Mouse (Mus musculus) granulocyte monocyte progenitor cell, adult 5-6 weeks (primary cell): ENCODE measurements at regions not wholly inside any gene's neighbourhood (a gene's known extent, or its start where the extent isn't known, plus 50 kb on each side); places are given as distances from the start of the nearest gene placed in this dataset.

ENCODE experiments used
- ATAC-seq: replicated peaks from 2 replicates; pipeline ENCODE4 v1.8.0; 2016; ENCODE audit warnings: mild to moderate bottlenecking, moderate TSS enrichment, inconsistent platforms; ENCODE audit not compliant: poor library complexity, severe bottlenecking

- ATAC-seq = no peak
These were observed 582.6 kb upstream of the Map3k7 start for GRCm38 (mm10) chr4:31381069-31381969.

- no peak for ATAC-seq
These were observed 570.8 kb upstream of the Map3k7 start for GRCm38 (mm10) chr4:31392932-31393632.

- ATAC-seq = no peak
These were observed 568.4 kb upstream of the Map3k7 start for GRCm38 (mm10) chr4:31395538-31395937.

- no peak for ATAC-seq
These were observed 559.9 kb upstream of the Map3k7 start for GRCm38 (mm10) chr4:31403976-31404375.

GRCm38 (mm10) chr4:31404840-31405714 is 558.8 kb upstream of the Map3k7 start:
- no peak for ATAC-seq

- no peak for ATAC-seq
These were observed 553.7 kb upstream of the Map3k7 start for GRCm38 (mm10) chr4:31410157-31410556.

GRCm38 (mm10) chr4:31411770-31412525 is 551.9 kb upstream of the Map3k7 start:
- ATAC-seq = no peak

- ATAC-seq = no peak
These were observed 546.7 kb upstream of the Map3k7 start for GRCm38 (mm10) chr4:31417161-31417560.

- peak; percentile 48; the same call in 1 of the 2 replicates for ATAC-seq
These were observed 544.7 kb upstream of the Map3k7 start for GRCm38 (mm10) chr4:31419240-31419639.

- ATAC-seq = no peak
These were observed 543.7 kb upstream of the Map3k7 start for GRCm38 (mm10) chr4:31420167-31420566.

- ATAC-seq = no peak
These were observed 542.5 kb upstream of the Map3k7 start for GRCm38 (mm10) chr4:31421386-31421785.

- no peak for ATAC-seq
These were observed 538.8 kb upstream of the Map3k7 start for GRCm38 (mm10) chr4:31425135-31425534.

- no peak for ATAC-seq
These were observed 538.2 kb upstream of the Map3k7 start for GRCm38 (mm10) chr4:31425716-31426115.

- no peak for ATAC-seq
These were observed 537.5 kb upstream of the Map3k7 start for GRCm38 (mm10) chr4:31426169-31427030.

- ATAC-seq = peak; percentile 99
These were observed 530.0 kb upstream of the Map3k7 start for GRCm38 (mm10) chr4:31433943-31434342.

- ATAC-seq = no peak
These were observed 509.0 kb upstream of the Map3k7 start for GRCm38 (mm10) chr4:31454898-31455297.

GRCm38 (mm10) chr4:31455466-31455865 is 508.4 kb upstream of the Map3k7 start:
- peak; percentile 22; the same call in 1 of the 2 replicates for ATAC-seq

GRCm38 (mm10) chr4:31462456-31462855 is 501.4 kb upstream of the Map3k7 start:
- ATAC-seq = no peak
